Mouse (Mus musculus): ENCODE results near the gene Gm20388. TPM values are rescaled to one million over a fixed set of nuclear protein-coding genes. Genes with fewer than 3 reads are reported as not detected.
A peak's percentile ranks its signal among the peaks of the same experiment; 100 is the strongest.

Gene Gm20388
- polyA plus RNA-seq, 1 experiment = 28.1 TPM

- Histone ChIP-seq H3K27ac (ENCODE audit: insufficient read depth, low read length) (no peak overlapping the region), H3K9me3 (replicated peaks; ENCODE audit: control insufficient read depth, insufficient read depth, low read length, poor library complexity, severe bottlenecking) (no peaks in the 10 kb centered on the region), H3K27me3 (ENCODE audit: control insufficient read depth, insufficient read depth, low read length, poor library complexity, severe bottlenecking) (no peaks in the 10 kb centered on the region), H3K4me1 (ENCODE audit: control insufficient read depth, insufficient read depth, low read length) (peaks cover 15% of the 10 kb centered on the region), H3K4me3 (ENCODE audit: low read depth, low read length) (peak overlapping the region; percentile 65), H3K9ac (ENCODE audit: low read depth, poor library complexity, severe bottlenecking) (peak overlapping the region; percentile 83), H3K36me3 (ENCODE audit: control insufficient read depth, insufficient read depth, low read length, poor library complexity, severe bottlenecking) (no peaks in the 10 kb centered on the region)
- TF ChIP-seq EP300 (IDR thresholded peaks at IDR 0.05; ENCODE audit: insufficient read depth, low read depth, low read length) (no peak), CTCF (IDR thresholded peaks at IDR 0.05; ENCODE audit: low read depth, low read length) (no peak), POLR2A (IDR thresholded peaks at IDR 0.05; ENCODE audit: insufficient read depth, low read length) (no peak)
Observed at GRCm38 (mm10) chr8:120634329-120634839, 723.7 kb downstream of the Gm20388 start.

GRCm38 (mm10) chr8:120641245-120641644 lies 730.6 kb downstream of the Gm20388 start:
- Histone ChIP-seq H3K4me3 (ENCODE audit: low read depth, low read length) (no peak overlapping the region), H3K27me3 (ENCODE audit: control insufficient read depth, insufficient read depth, low read length, poor library complexity, severe bottlenecking) (no peaks in the 10 kb centered on the region), H3K36me3 (ENCODE audit: control insufficient read depth, insufficient read depth, low read length, poor library complexity, severe bottlenecking) (no peaks in the 10 kb centered on the region), H3K9me3 (replicated peaks; ENCODE audit: control insufficient read depth, insufficient read depth, low read length, poor library complexity, severe bottlenecking) (no peaks in the 10 kb centered on the region), H3K27ac (ENCODE audit: insufficient read depth, low read length) (no peak overlapping the region), H3K9ac (ENCODE audit: low read depth, poor library complexity, severe bottlenecking) (no peak overlapping the region), H3K4me1 (ENCODE audit: control insufficient read depth, insufficient read depth, low read length) (no peaks in the 10 kb centered on the region)
- TF ChIP-seq CTCF (IDR thresholded peaks at IDR 0.05; ENCODE audit: low read depth, low read length) = no peak
- no peak for TF ChIP-seq EP300 (IDR thresholded peaks at IDR 0.05; ENCODE audit: insufficient read depth, low read depth, low read length)
- TF ChIP-seq POLR2A (IDR thresholded peaks at IDR 0.05; ENCODE audit: insufficient read depth, low read length) = no peak

- Histone ChIP-seq H3K4me3 (ENCODE audit: low read depth, low read length) (no peak overlapping the region), H3K27ac (ENCODE audit: insufficient read depth, low read length) (no peak overlapping the region), H3K9me3 (replicated peaks; ENCODE audit: control insufficient read depth, insufficient read depth, low read length, poor library complexity, severe bottlenecking) (no peaks in the 10 kb centered on the region), H3K27me3 (ENCODE audit: control insufficient read depth, insufficient read depth, low read length, poor library complexity, severe bottlenecking) (no peaks in the 10 kb centered on the region), H3K4me1 (ENCODE audit: control insufficient read depth, insufficient read depth, low read length) (no peaks in the 10 kb centered on the region), H3K9ac (ENCODE audit: low read depth, poor library complexity, severe bottlenecking) (no peak overlapping the region), H3K36me3 (ENCODE audit: control insufficient read depth, insufficient read depth, low read length, poor library complexity, severe bottlenecking) (no peaks in the 10 kb centered on the region)
- TF ChIP-seq CTCF (IDR thresholded peaks at IDR 0.05; ENCODE audit: low read depth, low read length) (peak; percentile 3), EP300 (IDR thresholded peaks at IDR 0.05; ENCODE audit: insufficient read depth, low read depth, low read length) (no peak)
Observed at GRCm38 (mm10) chr8:120642031-120642662, 731.5 kb downstream of the Gm20388 start.

GRCm38 (mm10) chr8:120644663-120645062 lies 734.0 kb downstream of the Gm20388 start:
- H3K9ac ChIP-seq (ENCODE audit: low read depth, poor library complexity, severe bottlenecking) = no peak overlapping the region
- TF ChIP-seq EP300 (IDR thresholded peaks at IDR 0.05; ENCODE audit: insufficient read depth, low read depth, low read length) (no peak), CTCF (IDR thresholded peaks at IDR 0.05; ENCODE audit: low read depth, low read length) (no peak), POLR2A (IDR thresholded peaks at IDR 0.05; ENCODE audit: insufficient read depth, low read length) (no peak)
- H3K9me3 ChIP-seq (replicated peaks; ENCODE audit: control insufficient read depth, insufficient read depth, low read length, poor library complexity, severe bottlenecking) = no peaks in the 10 kb centered on the region
- H3K36me3 ChIP-seq (ENCODE audit: control insufficient read depth, insufficient read depth, low read length, poor library complexity, severe bottlenecking) = no peaks in the 10 kb centered on the region
- H3K4me1 ChIP-seq (ENCODE audit: control insufficient read depth, insufficient read depth, low read length) = no peaks in the 10 kb centered on the region
- no peak overlapping the region for H3K27ac ChIP-seq (ENCODE audit: insufficient read depth, low read length)
- H3K27me3 ChIP-seq (ENCODE audit: control insufficient read depth, insufficient read depth, low read length, poor library complexity, severe bottlenecking) = no peaks in the 10 kb centered on the region
- no peak overlapping the region for H3K4me3 ChIP-seq (ENCODE audit: low read depth, low read length)

- no peak within 1 kb of the TSS for H3K4me3 ChIP-seq (ENCODE audit: low read depth, low read length)
- TF ChIP-seq CTCF (IDR thresholded peaks at IDR 0.05; ENCODE audit: low read depth, low read length) = no peak
- H3K27me3 ChIP-seq (ENCODE audit: control insufficient read depth, insufficient read depth, low read length, poor library complexity, severe bottlenecking) = no peaks in the 10 kb centered on the region
- H3K4me1 ChIP-seq (ENCODE audit: control insufficient read depth, insufficient read depth, low read length) = no peaks in the 10 kb centered on the region
- H3K9ac ChIP-seq (ENCODE audit: low read depth, poor library complexity, severe bottlenecking) = no peak within 1 kb of the TSS
- no peaks in the 10 kb centered on the region for H3K36me3 ChIP-seq (ENCODE audit: control insufficient read depth, insufficient read depth, low read length, poor library complexity, severe bottlenecking)
- no peak within 1 kb of the TSS for H3K27ac ChIP-seq (ENCODE audit: insufficient read depth, low read length)
- H3K9me3 ChIP-seq (replicated peaks; ENCODE audit: control insufficient read depth, insufficient read depth, low read length, poor library complexity, severe bottlenecking) = no peaks in the 10 kb centered on the region
Observed at GRCm38 (mm10) chr8:120647532-120647931, 736.9 kb downstream of the Gm20388 start, which contains the start of gene 1190005I06Rik. Gene 1190005I06Rik (minus strand): TSS chr8:120647632.

GRCm38 (mm10) chr8:120656322-120657052 lies 745.8 kb downstream of the Gm20388 start:
- peaks cover 72% of the 10 kb centered on the region for H3K36me3 ChIP-seq (ENCODE audit: control insufficient read depth, insufficient read depth, low read length, poor library complexity, severe bottlenecking)
- H3K4me3 ChIP-seq (ENCODE audit: low read depth, low read length) = no peak overlapping the region
- TF ChIP-seq EP300 (IDR thresholded peaks at IDR 0.05; ENCODE audit: insufficient read depth, low read depth, low read length) (no peak), POLR2A (IDR thresholded peaks at IDR 0.05; ENCODE audit: insufficient read depth, low read length) (no peak), CTCF (IDR thresholded peaks at IDR 0.05; ENCODE audit: low read depth, low read length) (no peak)
- no peaks in the 10 kb centered on the region for H3K9me3 ChIP-seq (replicated peaks; ENCODE audit: control insufficient read depth, insufficient read depth, low read length, poor library complexity, severe bottlenecking)
- peaks cover 2% of the 10 kb centered on the region for H3K4me1 ChIP-seq (ENCODE audit: control insufficient read depth, insufficient read depth, low read length)
- no peak overlapping the region for H3K27ac ChIP-seq (ENCODE audit: insufficient read depth, low read length)
- no peaks in the 10 kb centered on the region for H3K27me3 ChIP-seq (ENCODE audit: control insufficient read depth, insufficient read depth, low read length, poor library complexity, severe bottlenecking)
- no peak overlapping the region for H3K9ac ChIP-seq (ENCODE audit: low read depth, poor library complexity, severe bottlenecking)

Measured in ES-Bruce4 (cell line).